Mouse (Mus musculus): ENCODE results near the gene Slc7a6.

The Slc7a6 gene

DNA sequence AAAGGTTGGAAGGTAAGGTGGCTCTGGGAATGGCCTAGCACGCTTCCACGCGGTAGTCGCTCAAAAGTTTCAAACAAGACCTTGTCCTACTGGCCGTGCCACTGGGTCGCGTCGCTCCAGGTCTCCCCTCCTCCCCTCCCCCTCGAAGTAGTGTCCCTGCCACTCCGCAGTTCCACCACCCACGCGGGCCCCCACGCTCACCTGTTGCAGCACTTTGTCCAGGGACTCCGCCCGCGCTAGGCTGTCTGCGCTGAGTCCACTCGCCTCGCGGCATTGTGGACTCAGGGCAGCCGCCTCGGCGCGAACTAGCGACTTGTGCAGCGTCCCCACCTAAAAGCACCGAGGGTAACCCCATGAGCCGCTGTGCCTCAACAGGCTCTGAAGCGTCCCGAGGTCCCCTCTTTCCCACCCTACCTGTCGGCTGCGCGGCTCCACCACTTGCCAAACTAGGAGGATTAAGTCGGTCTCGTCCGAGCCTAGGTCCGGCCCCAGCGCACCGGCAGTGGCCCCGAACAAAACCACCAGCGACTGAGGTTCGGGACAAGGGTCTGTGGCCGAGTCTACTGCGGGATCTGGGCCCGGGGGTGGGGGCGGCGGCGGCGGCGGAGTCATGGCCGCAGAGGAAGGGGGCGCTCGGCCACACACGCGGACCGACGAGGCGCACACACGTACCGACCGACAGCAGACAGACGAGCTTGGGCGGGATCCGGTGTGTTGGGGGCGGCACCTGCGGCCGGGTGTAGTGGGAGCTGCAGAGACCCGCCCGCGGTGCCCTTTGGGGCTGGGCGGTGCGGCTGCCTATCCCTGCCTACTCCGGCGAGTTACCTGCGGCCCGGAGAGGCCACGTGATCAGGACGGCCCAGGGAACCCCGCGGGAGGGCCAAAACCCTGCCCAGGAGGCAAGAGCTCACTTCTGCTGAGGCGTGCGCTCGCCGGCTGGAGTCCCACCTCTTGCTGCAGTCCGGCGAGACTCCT lies 32.2 kb upstream of the Slc7a6 start, which contains the start of gene Esrp2:
Gene Esrp2 (minus strand): TSS at position 819 of the 975 bp plus-strand sequence.
- TF ChIP-seq CTCF (conservative IDR thresholded peaks at IDR 0.05; ENCODE audit: low read length) (no peak), POU5F1 (IDR thresholded peaks at IDR 0.05; ENCODE audit: borderline replicate concordance, low read length) (no peak), NANOG (IDR thresholded peaks at IDR 0.05; ENCODE audit: borderline replicate concordance, low read length) (no peak)
- Histone ChIP-seq H3K4me1 (replicated peaks; ENCODE audit: low read depth, low read length) (peaks cover 84% of the 10 kb centered on the region), H3K36me3 (ENCODE audit: insufficient read depth, low read length) (peaks cover 31% of the 10 kb centered on the region)

DNA sequence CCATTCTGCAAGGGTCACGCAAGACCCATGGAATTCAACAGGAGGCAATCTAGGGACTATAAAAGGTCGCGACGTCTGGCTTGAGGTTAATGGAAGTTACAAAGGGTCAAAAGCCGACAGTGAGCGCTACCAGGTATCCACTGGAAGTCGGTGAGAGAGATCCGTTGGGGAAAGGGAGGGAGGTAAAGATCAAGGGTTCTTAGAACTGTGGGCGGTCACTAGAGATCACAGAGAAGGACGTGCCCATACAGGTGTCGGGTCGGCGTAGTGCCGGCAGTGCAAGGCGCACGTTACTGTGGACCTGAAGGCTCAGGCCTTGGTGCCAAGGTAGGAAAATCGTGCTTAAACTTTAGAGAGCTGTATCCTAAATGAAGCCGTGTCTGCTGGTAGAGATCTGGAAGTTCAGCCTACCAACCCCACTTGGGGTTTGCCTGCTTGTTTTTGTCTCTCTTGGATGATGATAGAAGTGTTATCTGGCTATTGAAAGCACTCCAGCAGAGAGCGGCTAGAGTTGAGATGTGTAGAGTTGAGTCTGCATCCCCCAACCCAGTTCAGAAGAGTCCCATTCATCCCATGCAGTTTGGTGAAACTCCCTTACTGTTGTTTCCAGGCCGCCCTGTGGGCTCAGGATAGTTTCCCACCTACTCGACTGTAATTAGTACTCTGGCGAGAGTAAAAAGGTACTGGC lies 31.3 kb upstream of the Slc7a6 start:
- Histone ChIP-seq H3K9me3 (ENCODE audit: low read length) (no peaks in the 10 kb centered on the region), H3K4me3 (replicated peaks; ENCODE audit: low read length) (peak overlapping the region; percentile 83), H3K4me1 (replicated peaks; ENCODE audit: low read depth, low read length) (peaks cover 80% of the 10 kb centered on the region), H3K27me3 (ENCODE audit: insufficient read depth, low read length) (peaks cover 40% of the 10 kb centered on the region), H3K36me3 (ENCODE audit: insufficient read depth, low read length) (peaks cover 22% of the 10 kb centered on the region)
- TF ChIP-seq CTCF (conservative IDR thresholded peaks at IDR 0.05; ENCODE audit: low read length) (no peak), NANOG (IDR thresholded peaks at IDR 0.05; ENCODE audit: borderline replicate concordance, low read length) (no peak), POU5F1 (IDR thresholded peaks at IDR 0.05; ENCODE audit: borderline replicate concordance, low read length) (no peak)

More for the DNA sequence above, 32.2 kb upstream of the Slc7a6 start, which contains the start of gene Esrp2:
- Histone ChIP-seq H3K9me3 (ENCODE audit: low read length) (no peaks in the 10 kb centered on the region), H3K27me3 (ENCODE audit: insufficient read depth, low read length) (peaks cover 40% of the 10 kb centered on the region), H3K4me3 (replicated peaks; ENCODE audit: low read length) (peak within 1 kb of the TSS; percentile 83)

DNA sequence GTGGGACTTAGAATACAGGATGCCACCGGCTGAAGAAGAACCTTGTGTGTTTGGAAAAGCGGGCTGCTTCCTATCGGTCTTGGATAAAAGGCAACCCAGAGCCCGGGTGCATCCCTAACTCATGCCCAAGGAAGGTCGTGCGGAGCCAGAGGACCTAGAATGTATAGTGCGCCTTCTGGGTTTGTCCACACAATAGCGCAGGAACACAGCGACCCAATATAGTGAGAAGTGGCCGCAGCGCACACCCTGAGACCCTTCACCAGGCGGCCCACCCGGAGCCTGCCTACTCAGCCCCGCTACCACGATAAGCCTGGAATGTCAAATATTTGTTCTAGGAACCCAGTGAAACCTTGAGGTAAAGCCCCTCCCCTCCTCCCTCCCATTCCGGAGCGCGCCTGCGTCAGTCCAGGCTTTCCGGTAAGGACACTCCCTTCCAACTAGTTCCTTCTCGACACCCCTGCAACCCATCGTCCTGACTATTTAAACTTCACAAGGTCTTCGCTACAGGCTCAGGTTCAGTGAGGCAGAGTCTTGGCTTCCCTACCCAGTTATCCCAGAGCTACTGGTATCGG lies 30.7 kb upstream of the Slc7a6 start:
- Histone ChIP-seq H3K27me3 (ENCODE audit: insufficient read depth, low read length) (peaks cover 40% of the 10 kb centered on the region), H3K4me1 (replicated peaks; ENCODE audit: low read depth, low read length) (peaks cover 74% of the 10 kb centered on the region), H3K36me3 (ENCODE audit: insufficient read depth, low read length) (peaks cover 15% of the 10 kb centered on the region), H3K4me3 (replicated peaks; ENCODE audit: low read length) (peak overlapping the region; percentile 83), H3K9me3 (ENCODE audit: low read length) (no peaks in the 10 kb centered on the region)
- no peak for TF ChIP-seq CTCF (conservative IDR thresholded peaks at IDR 0.05; ENCODE audit: low read length)
- no peak for TF ChIP-seq POU5F1 (IDR thresholded peaks at IDR 0.05; ENCODE audit: borderline replicate concordance, low read length)
- no peak for TF ChIP-seq NANOG (IDR thresholded peaks at IDR 0.05; ENCODE audit: borderline replicate concordance, low read length)

DNA sequence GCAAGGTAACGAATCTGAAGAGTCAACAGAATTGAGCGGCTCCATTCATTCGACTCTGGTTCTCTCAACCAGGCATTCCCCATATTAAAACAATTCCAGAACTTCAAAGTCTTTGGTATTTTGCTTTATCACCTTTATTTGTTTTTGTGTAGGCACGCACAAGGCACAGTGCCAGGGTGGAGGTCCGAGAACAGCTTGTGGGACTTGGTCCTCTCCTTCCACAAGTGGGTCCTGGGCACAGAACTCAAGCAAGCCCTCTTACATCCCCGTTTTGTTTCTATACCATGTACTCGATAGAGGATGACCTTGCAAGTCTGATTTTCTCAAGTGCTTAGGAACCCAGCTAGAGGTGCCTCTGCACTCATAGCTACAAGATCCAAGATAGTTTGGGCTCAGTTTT lies 30.0 kb upstream of the Slc7a6 start:
- peaks cover 68% of the 10 kb centered on the region for H3K4me1 ChIP-seq (replicated peaks; ENCODE audit: low read depth, low read length)
- no peaks in the 10 kb centered on the region for H3K9me3 ChIP-seq (ENCODE audit: low read length)
- H3K36me3 ChIP-seq (ENCODE audit: insufficient read depth, low read length): peaks cover 9% of the 10 kb centered on the region
- TF ChIP-seq CTCF (conservative IDR thresholded peaks at IDR 0.05; ENCODE audit: low read length) (no peak), POU5F1 (IDR thresholded peaks at IDR 0.05; ENCODE audit: borderline replicate concordance, low read length) (no peak)
- H3K4me3 ChIP-seq (replicated peaks; ENCODE audit: low read length): peak overlapping the region; percentile 83
- H3K27me3 ChIP-seq (ENCODE audit: insufficient read depth, low read length): peaks cover 40% of the 10 kb centered on the region

DNA sequence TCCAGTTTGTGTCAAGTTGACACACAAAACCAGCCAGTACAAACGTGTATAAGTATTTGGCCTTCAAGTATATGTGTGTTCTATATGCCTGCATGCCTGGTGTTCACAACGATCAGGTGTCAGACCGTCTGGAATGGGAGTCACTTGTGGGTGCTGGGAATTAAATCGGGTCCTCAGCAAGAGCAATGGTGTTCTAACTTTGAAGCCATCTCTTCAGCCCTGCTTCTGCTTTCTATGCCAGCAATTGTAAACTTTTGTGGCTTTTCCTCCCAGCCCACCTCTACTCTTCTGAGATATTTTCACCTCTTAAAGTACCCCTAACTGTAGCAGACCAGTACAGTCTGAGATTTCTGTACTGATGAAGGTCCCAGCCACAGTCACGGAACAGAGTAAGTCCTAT lies 28.5 kb upstream of the Slc7a6 start:
- Histone ChIP-seq H3K4me3 (replicated peaks; ENCODE audit: low read length) (no peak overlapping the region), H3K4me1 (replicated peaks; ENCODE audit: low read depth, low read length) (peaks cover 52% of the 10 kb centered on the region), H3K36me3 (ENCODE audit: insufficient read depth, low read length) (no peaks in the 10 kb centered on the region), H3K27me3 (ENCODE audit: insufficient read depth, low read length) (peaks cover 29% of the 10 kb centered on the region), H3K9me3 (ENCODE audit: low read length) (no peaks in the 10 kb centered on the region)
- no peak for TF ChIP-seq NANOG (IDR thresholded peaks at IDR 0.05; ENCODE audit: borderline replicate concordance, low read length)
- TF ChIP-seq CTCF (conservative IDR thresholded peaks at IDR 0.05; ENCODE audit: low read length): no peak
- no peak for TF ChIP-seq POU5F1 (IDR thresholded peaks at IDR 0.05; ENCODE audit: borderline replicate concordance, low read length)

DNA sequence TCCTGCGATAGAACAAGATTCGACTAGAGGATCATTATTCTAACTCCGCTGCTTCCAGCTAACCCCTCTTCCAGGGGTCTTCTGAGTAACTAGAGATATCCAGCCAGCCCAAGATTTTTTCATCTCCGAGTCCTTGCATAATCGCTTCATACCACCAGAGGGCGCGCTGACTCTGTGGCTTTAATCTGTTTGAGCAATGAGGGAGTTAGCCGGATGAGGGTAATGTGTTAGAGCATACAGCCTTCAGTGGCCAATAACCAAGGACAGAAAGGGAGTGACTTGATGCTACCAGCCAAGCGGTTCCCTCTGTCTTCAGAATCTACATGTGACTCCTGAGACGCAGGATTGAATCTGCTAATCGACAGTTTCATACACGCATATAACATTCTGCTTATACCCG lies 27.9 kb upstream of the Slc7a6 start:
- no peaks in the 10 kb centered on the region for H3K9me3 ChIP-seq (ENCODE audit: low read length)
- H3K4me1 ChIP-seq (replicated peaks; ENCODE audit: low read depth, low read length): peaks cover 46% of the 10 kb centered on the region
- no peak for TF ChIP-seq POU5F1 (IDR thresholded peaks at IDR 0.05; ENCODE audit: borderline replicate concordance, low read length)
- TF ChIP-seq NANOG (IDR thresholded peaks at IDR 0.05; ENCODE audit: borderline replicate concordance, low read length): no peak
- peak; percentile 97 for TF ChIP-seq CTCF (conservative IDR thresholded peaks at IDR 0.05; ENCODE audit: low read length)
- H3K27me3 ChIP-seq (ENCODE audit: insufficient read depth, low read length): peaks cover 24% of the 10 kb centered on the region
- H3K4me3 ChIP-seq (replicated peaks; ENCODE audit: low read length): no peak overlapping the region
- no peaks in the 10 kb centered on the region for H3K36me3 ChIP-seq (ENCODE audit: insufficient read depth, low read length)

DNA sequence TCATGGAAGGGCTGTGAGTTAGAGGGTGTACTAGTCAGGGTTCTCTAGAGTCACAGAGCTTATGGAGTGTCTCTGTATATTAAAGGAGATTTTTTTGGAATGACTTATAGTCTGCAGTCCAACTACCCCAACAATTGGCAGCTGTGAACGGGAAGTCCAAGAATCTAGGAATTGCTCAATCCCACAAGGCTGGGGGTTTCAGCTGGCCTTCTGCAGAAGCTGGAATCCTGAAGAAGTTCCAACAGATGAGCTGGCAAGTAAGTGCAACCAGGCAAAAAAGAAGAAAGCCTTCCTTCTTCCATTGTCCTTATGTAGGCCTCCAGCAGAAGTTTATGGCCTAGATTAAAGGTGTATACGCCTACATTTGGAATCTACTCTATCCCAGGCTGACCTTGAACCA lies 23.3 kb upstream of the Slc7a6 start:
- no peak for TF ChIP-seq CTCF (conservative IDR thresholded peaks at IDR 0.05; ENCODE audit: low read length)
- TF ChIP-seq NANOG (IDR thresholded peaks at IDR 0.05; ENCODE audit: borderline replicate concordance, low read length): no peak
- H3K4me1 ChIP-seq (replicated peaks; ENCODE audit: low read depth, low read length): peaks cover 16% of the 10 kb centered on the region
- H3K36me3 ChIP-seq (ENCODE audit: insufficient read depth, low read length): no peaks in the 10 kb centered on the region
- no peaks in the 10 kb centered on the region for H3K9me3 ChIP-seq (ENCODE audit: low read length)
- H3K4me3 ChIP-seq (replicated peaks; ENCODE audit: low read length): no peak overlapping the region
- peaks cover 3% of the 10 kb centered on the region; the same call in 1 of the 2 replicates for H3K27me3 ChIP-seq (ENCODE audit: insufficient read depth, low read length)

DNA sequence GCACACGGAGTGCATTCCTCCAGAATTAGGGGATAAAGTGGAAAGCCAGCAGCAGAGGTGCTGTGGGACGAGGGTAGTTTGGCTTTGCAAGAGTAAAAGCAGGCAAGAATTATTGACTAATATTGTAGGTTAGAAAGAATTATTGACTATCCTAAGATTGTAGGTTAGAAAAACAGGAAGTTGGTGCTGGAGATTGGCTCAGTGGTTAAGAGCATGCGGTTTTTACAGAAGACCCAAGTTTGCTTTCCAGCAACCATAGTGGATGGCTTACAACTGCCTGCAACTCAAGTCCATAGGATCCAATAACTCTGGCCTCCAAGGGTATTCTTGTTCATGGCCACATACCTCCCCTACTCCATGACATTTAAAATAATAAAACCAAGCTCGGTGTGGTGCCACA lies 22.6 kb upstream of the Slc7a6 start:
- Histone ChIP-seq H3K36me3 (ENCODE audit: insufficient read depth, low read length) (no peaks in the 10 kb centered on the region), H3K4me1 (replicated peaks; ENCODE audit: low read depth, low read length) (peaks cover 14% of the 10 kb centered on the region), H3K4me3 (replicated peaks; ENCODE audit: low read length) (no peak overlapping the region), H3K27me3 (ENCODE audit: insufficient read depth, low read length) (peaks cover 3% of the 10 kb centered on the region; the same call in 1 of the 2 replicates), H3K9me3 (ENCODE audit: low read length) (no peaks in the 10 kb centered on the region)
- no peak for TF ChIP-seq POU5F1 (IDR thresholded peaks at IDR 0.05; ENCODE audit: borderline replicate concordance, low read length)
- TF ChIP-seq NANOG (IDR thresholded peaks at IDR 0.05; ENCODE audit: borderline replicate concordance, low read length): no peak
- no peak for TF ChIP-seq CTCF (conservative IDR thresholded peaks at IDR 0.05; ENCODE audit: low read length)
